Comparison of ENCODE assay signal across 34 mouse cellular contexts in genomic region chr4:5511743-5512142, GRCm38 (mm10).
"Had no signal": no experiment of that assay in that cellular context is flagged by ENCODE, and none has a peak within 500 bp of the region (broad histone marks: within the 10 kb centered on the region; RNA-seq: fewer than 3 reads in every experiment).

No protein-coding gene starts in this region.

- H3K27me3 ChIP-seq: heart, embryonic 12.5 days; heart, embryonic 13.5 days; heart, embryonic 15.5 days; hindbrain, embryonic 12.5 days; hindbrain, embryonic 13.5 days; hindbrain, embryonic 15.5 days; intestine, embryonic 15.5 days; kidney, embryonic 15.5 days had no signal

- H3K4me3 ChIP-seq: heart, embryonic 12.5 days; heart, embryonic 13.5 days; heart, embryonic 15.5 days; hindbrain, embryonic 10.5 days; hindbrain, embryonic 12.5 days; hindbrain, embryonic 13.5 days; hindbrain, embryonic 15.5 days; intestine, embryonic 15.5 days; kidney, embryonic 15.5 days; layer of hippocampus, adult 2 months; left cerebral cortex, adult 2 months had no signal

- H3K4me2 ChIP-seq: heart, embryonic 12.5 days; heart, embryonic 13.5 days; heart, embryonic 15.5 days; hindbrain, embryonic 12.5 days; hindbrain, embryonic 13.5 days; hindbrain, embryonic 14.5 days; hindbrain, embryonic 15.5 days; intestine, embryonic 15.5 days; kidney, embryonic 15.5 days had no signal

- H3K36me3 ChIP-seq: heart, embryonic 12.5 days; heart, embryonic 13.5 days; heart, embryonic 15.5 days; hindbrain, embryonic 10.5 days; hindbrain, embryonic 12.5 days; hindbrain, embryonic 13.5 days; hindbrain, embryonic 15.5 days; intestine, embryonic 15.5 days; kidney, embryonic 15.5 days had no signal

- ATAC-seq: hindbrain, embryonic 16.5 days; hindbrain, postnatal 0 days; inflammation-experienced regulatory T-cells, adult 6 months; intestine, embryonic 15.5 days; intestine, embryonic 16.5 days; intestine, postnatal 0 days had no signal

- H3K27ac ChIP-seq: heart, embryonic 13.5 days; heart, embryonic 15.5 days; hindbrain, embryonic 10.5 days; hindbrain, embryonic 12.5 days; hindbrain, embryonic 13.5 days; hindbrain, embryonic 14.5 days; hindbrain, embryonic 15.5 days; hindbrain, postnatal 0 days; intestine, embryonic 15.5 days; kidney, embryonic 15.5 days; kidney, postnatal 0 days; layer of hippocampus, adult 2 months; left cerebral cortex, adult 2 months had no signal

- H3K9me3 ChIP-seq: heart, embryonic 12.5 days; heart, embryonic 13.5 days; heart, embryonic 15.5 days; hindbrain, embryonic 10.5 days; hindbrain, embryonic 12.5 days; hindbrain, embryonic 13.5 days; hindbrain, embryonic 15.5 days; intestine, embryonic 15.5 days; kidney, embryonic 15.5 days had no signal

- H3K4me1 ChIP-seq: heart, embryonic 12.5 days; heart, embryonic 13.5 days; heart, embryonic 15.5 days; hindbrain, embryonic 10.5 days; hindbrain, embryonic 12.5 days; hindbrain, embryonic 13.5 days; hindbrain, embryonic 15.5 days; intestine, embryonic 15.5 days; kidney, embryonic 15.5 days had no signal

- DNase-seq: heart, postnatal 10 days; heart, postnatal 14 days; heart, postnatal 36 days; heart, postnatal 4 days; kidney, adult 11 months; kidney, adult 18-20 months; kidney, adult 2 months; kidney, adult 8-10 months; kidney, adult 9 months; kidney, postnatal 10 days; kidney, postnatal 14 days; kidney, postnatal 25 days; kidney, postnatal 36 days; kidney, postnatal 4 days; layer of hippocampus, adult 9-11 months; layer of hippocampus, postnatal 36 days had no signal

- H3K9ac ChIP-seq: heart, embryonic 12.5 days; heart, embryonic 13.5 days; heart, embryonic 15.5 days; hindbrain, embryonic 12.5 days; hindbrain, embryonic 13.5 days; hindbrain, embryonic 14.5 days; hindbrain, embryonic 15.5 days; intestine, embryonic 15.5 days; kidney, embryonic 15.5 days had no signal
